ENCODE assay signal across 8 mouse cellular contexts in genomic region chr5:64579494-64580339, GRCm38 (mm10).
DNase-seq lines count a peak whose midpoint lies in the region; ATAC-seq and TF ChIP-seq lines count a peak whose summit lies in the region.

No protein-coding gene starts in this region.

- H3K4me3 ChIP-seq in heart, adult 2 months, result peak overlapping the region; percentile 2; the same call in 1 of the 2 replicates
- peak overlapping the region; percentile 10; the same call in 1 of the 2 replicates for H3K4me3 ChIP-seq in kidney, adult 2 months (ENCODE audit: insufficient read depth, low read depth, low read length)
- H3K4me3 ChIP-seq in lung, embryonic 14.5 days (ENCODE audit: low read depth, low read length), result no peak overlapping the region

- peak; percentile 25 to 35 for DNase-seq in layer of hippocampus, postnatal 10 days (ENCODE audit: low spot score in 2 of 2)
- no peak for DNase-seq in layer of hippocampus, postnatal 36 days
- peak; percentile 48 for DNase-seq in embryo, embryonic 9.5 days (ENCODE audit: extremely low spot score)
- DNase-seq in heart, adult 2 months, result peak; percentile 74 to 79
- peak; percentile 98 for DNase-seq in kidney, adult 2 months
- peak; percentile 77 for DNase-seq in lung, embryonic 14.5 days
- peak; percentile 12 for DNase-seq in splenic B cell, adult 2 months (ENCODE audit: low read depth, low spot score)
- no peak for DNase-seq in B cell, adult 2 months

- 4% methylated on average over 14 of the region's 14 CpGs for WGBS in heart, adult 2 months
- 4% methylated on average over 14 of the region's 14 CpGs for WGBS in kidney, adult 2 months
- WGBS in lung, embryonic 14.5 days, result 6% methylated on average over 14 of the region's 14 CpGs

- no peaks in the 10 kb centered on the region for H3K9me3 ChIP-seq in lung, embryonic 14.5 days (ENCODE audit: low read depth, low read length)

- H3K36me3 ChIP-seq in heart, adult 2 months (ENCODE audit: control insufficient read depth, insufficient read depth, low read length), result no peaks in the 10 kb centered on the region
- H3K36me3 ChIP-seq in kidney, adult 2 months (ENCODE audit: control insufficient read depth, insufficient read depth, low read length), result no peaks in the 10 kb centered on the region
- no peaks in the 10 kb centered on the region for H3K36me3 ChIP-seq in lung, embryonic 14.5 days (ENCODE audit: insufficient read depth)
- H3K36me3 ChIP-seq in splenic B cell, adult 2 months (ENCODE audit: control insufficient read depth, insufficient read depth, low read length, poor library complexity, severe bottlenecking), result no peaks in the 10 kb centered on the region

- intact Hi-C loops in heart, adult 2 months (cut with DNase I), result loop anchor here (2.0 to 5.0 kb wide), 6 partner anchors 15 to 223 kb away; partner anchors contain the start of gene Klf3

- H3K27me3 ChIP-seq in heart, adult 2 months (ENCODE audit: control insufficient read depth, insufficient read depth, low read length), result no peaks in the 10 kb centered on the region
- no peaks in the 10 kb centered on the region for H3K27me3 ChIP-seq in kidney, adult 2 months (replicated peaks; ENCODE audit: control insufficient read depth, insufficient read depth, low read length)
- H3K27me3 ChIP-seq in lung, embryonic 14.5 days (ENCODE audit: insufficient read depth, low read length), result no peaks in the 10 kb centered on the region
- no peaks in the 10 kb centered on the region for H3K27me3 ChIP-seq in splenic B cell, adult 2 months (ENCODE audit: control insufficient read depth, insufficient read depth, low read length, poor library complexity, severe bottlenecking)

- H3K4me1 ChIP-seq in heart, adult 2 months (ENCODE audit: control insufficient read depth, insufficient read depth, low read length), result peaks cover 16% of the 10 kb centered on the region
- peaks cover 19% of the 10 kb centered on the region; the same call in 1 of the 2 replicates for H3K4me1 ChIP-seq in kidney, adult 2 months (ENCODE audit: control insufficient read depth, insufficient read depth, low read length)
- H3K4me1 ChIP-seq in lung, embryonic 14.5 days (ENCODE audit: insufficient read depth), result peaks cover 29% of the 10 kb centered on the region

- no peaks in the 10 kb centered on the region for H3K79me2 ChIP-seq in heart, adult 2 months (replicated peaks; ENCODE audit: control insufficient read depth, insufficient read depth, low read length)

- 0 out of 2 replicates have a peak, but pooled peaks have one; percentile 3 for TF ChIP-seq CTCF in heart, adult 2 months (IDR thresholded peaks at IDR 0.05)
- TF ChIP-seq CTCF in kidney, adult 2 months (conservative IDR thresholded peaks at IDR 0.05; ENCODE audit: insufficient read depth, insufficient read length, low read depth, low read length), result no peak
- no peak for TF ChIP-seq CTCF in lung, embryonic 14.5 days (IDR thresholded peaks at IDR 0.05; ENCODE audit: low read depth)

- peak overlapping the region; percentile 75 for H3K27ac ChIP-seq in heart, adult 2 months
- H3K27ac ChIP-seq in kidney, adult 2 months (ENCODE audit: insufficient read depth, low read depth, low read length), result peak overlapping the region; percentile 86
- H3K27ac ChIP-seq in lung, embryonic 14.5 days (ENCODE audit: low read depth), result peak overlapping the region; percentile 61

- peak overlapping the region; percentile 45 for H3K4me2 ChIP-seq in lung, embryonic 14.5 days

- peak; percentile 30; the same call in 1 of the 2 replicates for TF ChIP-seq EP300 in heart, adult 2 months (IDR thresholded peaks at IDR 0.05; ENCODE audit: insufficient read depth, low read depth, low read length)

- peak; percentile 30 for ATAC-seq in lung, embryonic 14.5 days (ENCODE audit: insufficient read depth)

- peak overlapping the region; percentile 33 for H3K9ac ChIP-seq in heart, adult 2 months (ENCODE audit: low read depth, low read length)
- H3K9ac ChIP-seq in lung, embryonic 14.5 days, result no peak overlapping the region

- TF ChIP-seq POLR2A in heart, adult 2 months (IDR thresholded peaks at IDR 0.05; ENCODE audit: insufficient read depth, low read depth, low read length), result no peak
- TF ChIP-seq POLR2A in kidney, adult 2 months (IDR thresholded peaks at IDR 0.05; ENCODE audit: low read depth, low read length), result no peak

Comparison
In these comparisons a context has a peak if more than half of its experiments do, and no peak if none do; other contexts are left out.
1. DNase-seq: peak in layer of hippocampus, postnatal 10 days (2 of 2), embryo, embryonic 9.5 days (single experiment), heart, adult 2 months (2 of 2), kidney, adult 2 months (single experiment), lung, embryonic 14.5 days (single experiment) and splenic B cell, adult 2 months (single experiment); none in layer of hippocampus, postnatal 36 days (0 of 2) and B cell, adult 2 months (0 of 2).
2. Peak in every context shown above with its lines, with median percentiles within 50 percentile points of each other: H3K27ac ChIP-seq.